Mouse (Mus musculus): ENCODE data around the gene Setd7. TPM values are rescaled to one million over a fixed set of nuclear protein-coding genes. Genes with fewer than 3 reads are reported as not detected.

The Setd7 gene
- polyA plus RNA-seq, 1 experiment = 15.7 TPM

- no peak for DNase-seq (ENCODE audit: low read depth)
- TF ChIP-seq POLR2A (IDR thresholded peaks at IDR 0.05; ENCODE audit: borderline replicate concordance, extremely low read depth, insufficient read depth, insufficient read length, poor library complexity, severe bottlenecking) (no peak), CTCF (IDR thresholded peaks at IDR 0.05; ENCODE audit: borderline replicate concordance, extremely low read depth, insufficient read depth, insufficient read length) (no peak)
These were observed 76.3 kb downstream of the Setd7 start for GRCm38 (mm10) chr3:51484370-51484769.

GRCm38 (mm10) chr3:51483741-51484359, 76.8 kb downstream of the Setd7 start, which contains the start of gene Rab33b:
Gene Rab33b (plus strand): TSS chr3:51483920.
- TF ChIP-seq POLR2A (IDR thresholded peaks at IDR 0.05; ENCODE audit: borderline replicate concordance, extremely low read depth, insufficient read depth, insufficient read length, poor library complexity, severe bottlenecking) = peak; percentile 93
- TF ChIP-seq CTCF (IDR thresholded peaks at IDR 0.05; ENCODE audit: borderline replicate concordance, extremely low read depth, insufficient read depth, insufficient read length) = no peak; the same call in 1 of the 2 replicates
- DNase-seq (ENCODE audit: low read depth) = peak; percentile 98

- no peak for DNase-seq (ENCODE audit: low read depth)
- no peak for TF ChIP-seq POLR2A (IDR thresholded peaks at IDR 0.05; ENCODE audit: borderline replicate concordance, extremely low read depth, insufficient read depth, insufficient read length, poor library complexity, severe bottlenecking)
- TF ChIP-seq CTCF (IDR thresholded peaks at IDR 0.05; ENCODE audit: borderline replicate concordance, extremely low read depth, insufficient read depth, insufficient read length) = no peak
These were observed 77.9 kb downstream of the Setd7 start for GRCm38 (mm10) chr3:51482781-51483180.

- TF ChIP-seq CTCF (IDR thresholded peaks at IDR 0.05; ENCODE audit: borderline replicate concordance, extremely low read depth, insufficient read depth, insufficient read length) = no peak
- TF ChIP-seq POLR2A (IDR thresholded peaks at IDR 0.05; ENCODE audit: borderline replicate concordance, extremely low read depth, insufficient read depth, insufficient read length, poor library complexity, severe bottlenecking) = no peak
- DNase-seq (ENCODE audit: low read depth) = no peak
These were observed 78.8 kb downstream of the Setd7 start for GRCm38 (mm10) chr3:51481881-51482280.

- peak; percentile 78 for DNase-seq (ENCODE audit: low read depth)
- TF ChIP-seq CTCF (IDR thresholded peaks at IDR 0.05; ENCODE audit: borderline replicate concordance, extremely low read depth, insufficient read depth, insufficient read length) (peak; percentile 70), POLR2A (IDR thresholded peaks at IDR 0.05; ENCODE audit: borderline replicate concordance, extremely low read depth, insufficient read depth, insufficient read length, poor library complexity, severe bottlenecking) (no peak)
These were observed 79.6 kb downstream of the Setd7 start for GRCm38 (mm10) chr3:51481059-51481458.

- TF ChIP-seq CTCF (IDR thresholded peaks at IDR 0.05; ENCODE audit: borderline replicate concordance, extremely low read depth, insufficient read depth, insufficient read length) (no peak), POLR2A (IDR thresholded peaks at IDR 0.05; ENCODE audit: borderline replicate concordance, extremely low read depth, insufficient read depth, insufficient read length, poor library complexity, severe bottlenecking) (no peak)
These were observed 80.8 kb downstream of the Setd7 start for GRCm38 (mm10) chr3:51479893-51480292.

GRCm38 (mm10) chr3:51475706-51476105, 85.0 kb downstream of the Setd7 start:
- no peak for DNase-seq (ENCODE audit: low read depth)
- TF ChIP-seq POLR2A (IDR thresholded peaks at IDR 0.05; ENCODE audit: borderline replicate concordance, extremely low read depth, insufficient read depth, insufficient read length, poor library complexity, severe bottlenecking) (no peak), CTCF (IDR thresholded peaks at IDR 0.05; ENCODE audit: borderline replicate concordance, extremely low read depth, insufficient read depth, insufficient read length) (no peak)

More at GRCm38 (mm10) chr3:51479893-51480292, 80.8 kb downstream of the Setd7 start:
- no peak for DNase-seq (ENCODE audit: low read depth)

- no peak for DNase-seq (ENCODE audit: low read depth)
- TF ChIP-seq POLR2A (IDR thresholded peaks at IDR 0.05; ENCODE audit: borderline replicate concordance, extremely low read depth, insufficient read depth, insufficient read length, poor library complexity, severe bottlenecking) (no peak), CTCF (IDR thresholded peaks at IDR 0.05; ENCODE audit: borderline replicate concordance, extremely low read depth, insufficient read depth, insufficient read length) (no peak)
These were observed 92.1 kb downstream of the Setd7 start for GRCm38 (mm10) chr3:51468530-51468929.

Other genes with a start within 250 kb of the Setd7 start
- 60.0 and 62.9 TPM in 2 replicates for gene Elf2, start 220.2 kb downstream of the Setd7 start, polyA plus RNA-seq (2012; rRNA removed)
- gene Mgarp, start 164.1 kb downstream of the Setd7 start, polyA plus RNA-seq (2012; rRNA removed) = 1.2 and 1.7 TPM in 2 replicates
- gene Ndufc1, start 151.9 kb downstream of the Setd7 start, polyA plus RNA-seq (2012; rRNA removed) = 349 and 402 TPM in 2 replicates
- gene Naa15, start 145.7 kb downstream of the Setd7 start, polyA plus RNA-seq (2012; rRNA removed) = 25.0 and 31.7 TPM in 2 replicates
- 14.7 and 17.5 TPM in 2 replicates for gene Rab33b, start 77.0 kb downstream of the Setd7 start, polyA plus RNA-seq (2012; rRNA removed)
- 0.19 TPM in 1 of 2 replicates, not detected in the other for gene Mgst2, start 99.5 kb upstream of the Setd7 start, polyA plus RNA-seq (2012; rRNA removed)